Mouse (Mus musculus): ENCODE measurements around the gene Ak9.
A peak's percentile ranks its signal among the peaks of the same experiment; 100 is the strongest.

GRCm38 (mm10) chr10:41261889-41262288 is 41.9 kb upstream of the Ak9 start:
- TF ChIP-seq CTCF (IDR thresholded peaks at IDR 0.05; ENCODE audit: low read depth) (peak; percentile 24; the same call in 1 of the 2 replicates), EP300 (optimal IDR thresholded peaks at IDR 0.05) (no peak)
